Mouse (Mus musculus): ENCODE measurements around the gene Dynll2. TPM values are rescaled to one million over a fixed set of nuclear protein-coding genes. Genes with fewer than 3 reads are reported as not detected.

The Dynll2 gene
- polyA plus RNA-seq, 1 experiment from 2014 or later, result 25.6 TPM

DNA sequence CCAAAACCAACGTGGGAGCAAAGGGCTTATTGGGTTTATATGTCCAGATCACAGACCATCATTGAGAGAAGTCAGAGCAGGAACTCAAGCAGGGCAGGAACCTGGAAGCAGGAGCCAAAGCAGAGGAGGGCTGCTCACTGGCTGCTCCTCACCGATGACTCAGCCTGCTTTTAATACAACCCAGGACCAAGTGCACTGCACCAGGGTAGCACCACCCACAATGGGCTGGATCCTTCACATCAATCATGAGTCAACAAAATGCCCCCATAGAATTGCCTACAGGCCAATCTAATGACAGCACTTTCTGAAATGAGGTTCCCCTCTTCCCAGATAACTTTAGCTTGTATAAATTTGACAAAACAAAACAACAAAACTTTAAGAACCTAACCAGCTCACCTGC is 16.8 kb upstream of the Dynll2 start:
- Histone ChIP-seq H3K4me1 (ENCODE audit: control insufficient read depth, insufficient read depth, low read length) (0 out of 2 replicates have a peak, but pooled peaks cover 1% of the 10 kb centered on the region), H3K27ac (ENCODE audit: low read length) (no peak overlapping the region), H3K27me3 (ENCODE audit: control insufficient read depth, insufficient read depth, low read length) (no peaks in the 10 kb centered on the region), H3K4me2 (ENCODE audit: low read depth, low read length) (no peak overlapping the region), H3K9me3 (replicated peaks; ENCODE audit: control insufficient read depth, low read length) (no peaks in the 10 kb centered on the region), H3K9ac (ENCODE audit: low read length) (no peak overlapping the region), H3K4me3 (ENCODE audit: low read length) (no peak overlapping the region), H3K36me3 (ENCODE audit: control insufficient read depth, insufficient read depth) (no peaks in the 10 kb centered on the region)
- WGBS, result 57% methylated on average over 2 of the region's 2 CpGs
- ATAC-seq (replicated peaks; ENCODE audit: extremely low read depth, insufficient read depth, low FRiP score), result no peak

DNA sequence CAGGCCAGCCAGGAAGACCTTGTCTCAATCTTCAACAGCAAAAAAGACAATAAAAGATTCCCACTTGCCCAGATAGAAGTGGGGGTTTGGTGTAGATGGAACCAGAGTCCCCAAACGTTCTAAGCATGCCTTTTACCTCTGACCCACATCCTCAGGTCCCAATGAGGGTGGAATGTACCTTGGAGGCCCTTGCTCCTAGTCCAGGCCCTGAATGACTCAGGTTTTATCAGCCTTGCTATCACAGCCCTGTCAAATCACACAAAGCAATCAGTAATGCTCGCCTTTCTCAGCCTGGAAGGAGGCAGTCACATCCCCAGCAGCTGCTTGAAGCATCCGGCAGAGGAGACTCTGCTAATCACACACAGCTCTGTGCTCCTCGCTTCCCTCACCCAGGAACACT is 15.4 kb upstream of the Dynll2 start:
- no peak overlapping the region for H3K4me3 ChIP-seq (ENCODE audit: low read length)
- H3K27ac ChIP-seq (ENCODE audit: low read length), result no peak overlapping the region
- 42% methylated on average over 4 of the region's 4 CpGs for WGBS

DNA sequence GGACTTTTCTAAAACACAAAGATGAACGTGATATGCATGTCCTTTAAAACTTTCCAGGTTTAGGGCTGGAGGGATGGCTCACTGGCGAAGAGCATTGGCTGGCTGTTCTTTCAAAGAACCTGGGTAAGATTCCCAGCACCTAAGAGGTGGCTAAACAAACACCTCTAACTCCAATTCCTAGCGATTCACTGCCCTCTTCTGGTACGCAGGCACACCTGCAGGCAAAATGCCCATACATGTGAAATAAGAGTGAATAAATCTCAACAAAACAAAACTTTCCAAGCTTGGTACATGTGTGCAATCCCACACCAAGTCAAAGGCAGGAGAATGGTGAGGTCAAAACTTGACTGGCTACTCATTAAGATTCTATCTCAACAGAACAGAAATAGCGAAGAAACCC is 12.4 kb upstream of the Dynll2 start:
- WGBS, result 84% methylated on average over 5 of the region's 5 CpGs
- no peaks in the 10 kb centered on the region for H3K27me3 ChIP-seq (ENCODE audit: control insufficient read depth, insufficient read depth, low read length)
- H3K9me3 ChIP-seq (replicated peaks; ENCODE audit: control insufficient read depth, low read length), result no peaks in the 10 kb centered on the region
- H3K4me1 ChIP-seq (ENCODE audit: control insufficient read depth, insufficient read depth, low read length), result no peaks in the 10 kb centered on the region
- no peak overlapping the region for H3K27ac ChIP-seq (ENCODE audit: low read length)
- ATAC-seq (replicated peaks; ENCODE audit: extremely low read depth, insufficient read depth, low FRiP score), result no peak
- no peak overlapping the region for H3K9ac ChIP-seq (ENCODE audit: low read length)
- no peak overlapping the region for H3K4me3 ChIP-seq (ENCODE audit: low read length)
- no peaks in the 10 kb centered on the region for H3K36me3 ChIP-seq (ENCODE audit: control insufficient read depth, insufficient read depth)
- H3K4me2 ChIP-seq (ENCODE audit: low read depth, low read length), result no peak overlapping the region

More for the DNA sequence above, 15.4 kb upstream of the Dynll2 start:
- no peak for ATAC-seq (replicated peaks; ENCODE audit: extremely low read depth, insufficient read depth, low FRiP score)
- Histone ChIP-seq H3K9ac (ENCODE audit: low read length) (no peak overlapping the region), H3K4me1 (ENCODE audit: control insufficient read depth, insufficient read depth, low read length) (no peaks in the 10 kb centered on the region), H3K27me3 (ENCODE audit: control insufficient read depth, insufficient read depth, low read length) (no peaks in the 10 kb centered on the region), H3K36me3 (ENCODE audit: control insufficient read depth, insufficient read depth) (no peaks in the 10 kb centered on the region), H3K4me2 (ENCODE audit: low read depth, low read length) (no peak overlapping the region), H3K9me3 (replicated peaks; ENCODE audit: control insufficient read depth, low read length) (no peaks in the 10 kb centered on the region)

DNA sequence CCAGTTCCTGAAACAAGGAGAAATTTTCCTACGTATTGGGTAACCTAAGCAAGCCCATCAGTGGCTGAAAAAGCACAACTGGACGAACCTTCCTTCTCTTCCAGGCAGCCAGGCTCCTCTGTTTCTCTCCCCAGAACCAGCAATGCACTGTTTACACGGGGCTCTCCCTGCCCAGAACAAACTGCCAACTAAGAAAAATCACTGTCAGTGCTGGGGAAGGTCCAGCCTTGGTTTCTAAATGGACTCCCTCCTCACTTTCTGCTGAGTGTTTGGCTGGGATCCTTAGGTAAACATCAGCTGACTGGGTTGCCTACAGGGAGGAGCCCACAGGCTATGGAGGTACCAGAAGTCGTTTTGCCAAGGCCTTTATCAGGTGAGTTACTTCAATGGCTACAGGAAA is 4.5 kb upstream of the Dynll2 start:
- ATAC-seq (replicated peaks; ENCODE audit: extremely low read depth, insufficient read depth, low FRiP score), result no peak

DNA sequence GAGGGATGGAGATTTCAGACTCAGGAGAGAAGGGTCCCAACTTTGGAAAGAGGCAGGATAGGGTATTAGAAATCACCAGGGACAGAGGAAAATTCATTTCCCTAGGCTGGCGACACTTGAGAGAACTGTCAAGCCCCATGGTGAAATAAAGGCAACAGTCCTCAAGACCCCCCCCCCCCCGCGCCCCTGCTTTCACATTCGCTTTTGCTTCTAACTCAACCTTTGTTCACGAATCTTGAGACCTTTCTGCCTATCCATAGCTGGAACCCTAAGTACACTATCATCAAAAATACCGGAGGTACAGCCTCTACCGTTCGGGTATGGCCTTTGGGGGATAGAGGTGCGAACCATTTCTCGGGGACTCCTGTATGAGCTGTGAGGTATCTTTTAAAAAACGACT is 528 bp upstream of the Dynll2 start:
- no peak for ATAC-seq (replicated peaks; ENCODE audit: extremely low read depth, insufficient read depth, low FRiP score)

More for the DNA sequence above, 4.5 kb upstream of the Dynll2 start:
- Histone ChIP-seq H3K9ac (ENCODE audit: low read length) (no peak overlapping the region), H3K4me2 (ENCODE audit: low read depth, low read length) (no peak overlapping the region), H3K4me3 (ENCODE audit: low read length) (no peak overlapping the region), H3K27ac (ENCODE audit: low read length) (no peak overlapping the region), H3K36me3 (ENCODE audit: control insufficient read depth, insufficient read depth) (no peaks in the 10 kb centered on the region), H3K27me3 (ENCODE audit: control insufficient read depth, insufficient read depth, low read length) (no peaks in the 10 kb centered on the region), H3K4me1 (ENCODE audit: control insufficient read depth, insufficient read depth, low read length) (peaks cover 4% of the 10 kb centered on the region; the same call in 1 of the 2 replicates), H3K9me3 (replicated peaks; ENCODE audit: control insufficient read depth, low read length) (no peaks in the 10 kb centered on the region)
- WGBS, result 47% methylated on average over 4 of the region's 4 CpGs

DNA sequence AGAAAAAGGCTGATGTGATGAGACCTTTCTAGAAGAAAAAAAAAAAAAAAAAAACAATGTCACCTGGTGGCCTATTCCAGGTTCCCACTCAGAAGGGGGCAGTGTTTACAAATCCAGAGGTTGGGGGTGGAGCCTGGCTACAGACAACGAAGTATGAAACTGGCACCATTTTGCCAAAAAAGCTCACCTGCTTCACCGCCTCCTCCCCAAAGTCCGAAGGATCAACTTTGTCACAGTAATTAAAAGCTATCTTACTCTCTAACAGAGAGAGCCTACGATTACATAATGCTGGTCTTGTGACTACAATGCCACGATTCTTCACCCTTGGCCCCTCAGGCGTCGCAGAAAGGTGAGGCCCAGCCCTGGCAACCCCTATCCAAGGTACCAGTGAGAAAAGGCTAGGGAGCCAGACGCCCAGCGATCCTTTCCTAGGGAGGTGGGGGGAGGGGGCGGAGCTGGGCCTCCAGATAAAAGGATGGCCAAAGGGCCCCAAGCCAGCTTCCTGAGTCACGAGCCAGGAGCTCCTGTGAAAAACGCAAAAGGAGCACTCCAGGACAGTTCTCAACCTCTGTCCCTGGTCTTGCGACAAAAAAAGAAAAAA is 1.1 kb downstream of the Dynll2 start:
- peak overlapping the region; percentile 85 for H3K4me3 ChIP-seq (ENCODE audit: low read length)
- H3K27ac ChIP-seq (ENCODE audit: low read length), result peak overlapping the region; percentile 95
- 5% methylated on average over 13 of the region's 13 CpGs for WGBS
- H3K9ac ChIP-seq (ENCODE audit: low read length), result peak overlapping the region; percentile 90
- peak overlapping the region; percentile 74 for H3K4me2 ChIP-seq (ENCODE audit: low read depth, low read length)
- H3K9me3 ChIP-seq (replicated peaks; ENCODE audit: control insufficient read depth, low read length), result no peaks in the 10 kb centered on the region
- ATAC-seq (replicated peaks; ENCODE audit: extremely low read depth, insufficient read depth, low FRiP score), result 0 out of 2 replicates have a peak, but pooled peaks have one; percentile 21
- no peaks in the 10 kb centered on the region for H3K27me3 ChIP-seq (ENCODE audit: control insufficient read depth, insufficient read depth, low read length)
- peaks cover 22% of the 10 kb centered on the region for H3K4me1 ChIP-seq (ENCODE audit: control insufficient read depth, insufficient read depth, low read length)
- peaks cover 13% of the 10 kb centered on the region for H3K36me3 ChIP-seq (ENCODE audit: control insufficient read depth, insufficient read depth)

More for the DNA sequence above, 528 bp upstream of the Dynll2 start:
- Histone ChIP-seq H3K4me2 (ENCODE audit: low read depth, low read length) (peak overlapping the region; percentile 74), H3K9me3 (replicated peaks; ENCODE audit: control insufficient read depth, low read length) (no peaks in the 10 kb centered on the region), H3K4me3 (ENCODE audit: low read length) (peak overlapping the region; percentile 85), H3K27me3 (ENCODE audit: control insufficient read depth, insufficient read depth, low read length) (no peaks in the 10 kb centered on the region), H3K4me1 (ENCODE audit: control insufficient read depth, insufficient read depth, low read length) (peaks cover 22% of the 10 kb centered on the region), H3K27ac (ENCODE audit: low read length) (peak overlapping the region; percentile 95), H3K36me3 (ENCODE audit: control insufficient read depth, insufficient read depth) (peaks cover 3% of the 10 kb centered on the region), H3K9ac (ENCODE audit: low read length) (peak overlapping the region; percentile 90)
- 65% methylated on average over 11 of the region's 11 CpGs for WGBS

DNA sequence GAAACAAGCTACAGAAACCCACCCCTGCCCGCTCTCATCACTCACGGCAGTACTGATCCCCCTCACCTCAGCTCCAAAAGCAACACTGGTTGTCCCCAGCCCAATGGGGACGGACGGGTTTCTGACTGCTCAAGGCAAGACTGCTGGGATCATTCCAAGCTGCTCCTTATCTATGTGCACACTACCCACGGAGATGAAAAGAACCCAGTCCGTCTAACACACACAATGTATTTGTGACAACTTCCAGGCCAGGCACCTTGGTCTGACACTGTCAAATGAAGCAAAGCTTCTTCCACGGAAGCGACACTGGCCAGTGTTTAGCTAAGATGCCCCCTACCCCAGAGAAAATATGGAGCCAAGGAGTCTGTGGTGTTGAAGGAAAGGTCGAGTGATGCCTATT is 1.7 kb downstream of the Dynll2 start:
- Histone ChIP-seq H3K4me2 (ENCODE audit: low read depth, low read length) (peak overlapping the region; percentile 74), H3K9me3 (replicated peaks; ENCODE audit: control insufficient read depth, low read length) (no peaks in the 10 kb centered on the region), H3K4me3 (ENCODE audit: low read length) (peak overlapping the region; percentile 85), H3K4me1 (ENCODE audit: control insufficient read depth, insufficient read depth, low read length) (peaks cover 22% of the 10 kb centered on the region), H3K27me3 (ENCODE audit: control insufficient read depth, insufficient read depth, low read length) (no peaks in the 10 kb centered on the region), H3K27ac (ENCODE audit: low read length) (no peak overlapping the region), H3K36me3 (ENCODE audit: control insufficient read depth, insufficient read depth) (peaks cover 19% of the 10 kb centered on the region), H3K9ac (ENCODE audit: low read length) (peak overlapping the region; percentile 90)
- ATAC-seq (replicated peaks; ENCODE audit: extremely low read depth, insufficient read depth, low FRiP score), result no peak
- WGBS, result 26% methylated on average over 9 of the region's 9 CpGs

DNA sequence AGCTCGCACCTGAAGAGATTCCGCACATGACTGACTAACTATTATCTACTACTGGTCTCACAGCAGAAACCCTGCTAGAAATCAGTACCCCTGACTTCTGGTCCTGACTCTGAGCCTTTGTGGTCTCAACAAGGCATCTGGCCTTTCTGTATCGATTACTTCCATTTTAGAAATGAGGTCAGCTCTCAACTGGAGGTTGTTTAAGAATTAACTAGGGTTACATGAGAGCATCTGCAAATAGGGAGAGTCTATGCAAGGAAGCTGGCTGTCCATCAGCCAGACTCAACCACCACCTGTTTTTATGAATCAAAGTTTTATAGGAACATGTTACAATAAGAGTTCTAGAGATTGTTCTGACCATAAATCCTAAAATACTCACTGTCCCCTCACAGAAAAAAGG is 2.8 kb downstream of the Dynll2 start:
- Histone ChIP-seq H3K27me3 (ENCODE audit: control insufficient read depth, insufficient read depth, low read length) (no peaks in the 10 kb centered on the region), H3K9me3 (replicated peaks; ENCODE audit: control insufficient read depth, low read length) (no peaks in the 10 kb centered on the region), H3K4me3 (ENCODE audit: low read length) (no peak overlapping the region), H3K4me2 (ENCODE audit: low read depth, low read length) (peak overlapping the region; percentile 74), H3K9ac (ENCODE audit: low read length) (0 out of 2 replicates have a peak overlapping the region, but pooled peaks have one; percentile 27), H3K36me3 (ENCODE audit: control insufficient read depth, insufficient read depth) (peaks cover 27% of the 10 kb centered on the region), H3K27ac (ENCODE audit: low read length) (no peak overlapping the region), H3K4me1 (ENCODE audit: control insufficient read depth, insufficient read depth, low read length) (peaks cover 22% of the 10 kb centered on the region)
- no peak for ATAC-seq (replicated peaks; ENCODE audit: extremely low read depth, insufficient read depth, low FRiP score)
- 75% methylated on average over 3 of the region's 3 CpGs for WGBS

DNA sequence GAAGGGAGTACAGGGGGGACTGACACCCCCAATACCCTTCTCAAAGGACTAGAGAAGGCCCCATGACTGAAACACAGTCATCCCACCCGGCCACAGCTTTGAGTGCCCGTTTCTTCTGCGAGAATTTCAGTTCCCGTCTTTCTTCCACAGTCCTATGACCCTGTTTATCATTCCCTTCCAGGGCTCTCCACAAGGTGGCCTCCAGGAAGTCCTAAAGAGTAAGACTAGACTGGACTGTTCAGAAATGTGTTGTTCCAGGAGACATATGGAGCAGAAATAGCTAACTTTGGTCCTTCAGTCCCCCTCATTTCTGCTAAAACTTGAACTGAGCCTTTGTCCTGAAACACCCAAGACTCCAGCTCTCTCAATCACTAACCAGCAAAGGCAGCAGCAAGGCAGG is 8.4 kb downstream of the Dynll2 start:
- peaks cover 42% of the 10 kb centered on the region for H3K36me3 ChIP-seq (ENCODE audit: control insufficient read depth, insufficient read depth)
- 65% methylated on average over 4 of the region's 4 CpGs for WGBS
- ATAC-seq (replicated peaks; ENCODE audit: extremely low read depth, insufficient read depth, low FRiP score), result no peak

More for the DNA sequence above, 8.4 kb downstream of the Dynll2 start:
- no peak overlapping the region for H3K4me3 ChIP-seq (ENCODE audit: low read length)
- no peaks in the 10 kb centered on the region for H3K9me3 ChIP-seq (replicated peaks; ENCODE audit: control insufficient read depth, low read length)
- H3K4me2 ChIP-seq (ENCODE audit: low read depth, low read length), result no peak overlapping the region
- H3K4me1 ChIP-seq (ENCODE audit: control insufficient read depth, insufficient read depth, low read length), result peaks cover 2% of the 10 kb centered on the region; the same call in 1 of the 2 replicates
- no peak overlapping the region for H3K27ac ChIP-seq (ENCODE audit: low read length)
- no peaks in the 10 kb centered on the region for H3K27me3 ChIP-seq (ENCODE audit: control insufficient read depth, insufficient read depth, low read length)
- H3K9ac ChIP-seq (ENCODE audit: low read length), result no peak overlapping the region

Measured in heart, embryonic 16.5 days (tissue).